Mouse (Mus musculus) midbrain, postnatal 0 days (tissue): ENCODE data around the gene Tenm4. TPM values are rescaled to one million over a fixed set of nuclear protein-coding genes. Genes with fewer than 3 reads are reported as not detected.

Experiments
- ATAC-seq: fragments of 200-750 bp; cut with Nextera tagmentation; 2 replicates; pipeline ENCODE4 v1.8.0; 2017; ENCODE audit warnings: moderate number of reproducible peaks, mild to moderate bottlenecking, moderate TSS enrichment, moderate library complexity; ENCODE audit not compliant: low FRiP score
- DNase-seq: peaks from one replicate; pipeline ENCODE4 v3.0.0-alpha.2; 2015; ENCODE audit warnings: low spot score
- H3K27ac ChIP-seq: fragments of 300-500 bp; sonication (generic); 2 replicates; pipeline ENCODE4 v1.5.1; 2014; ENCODE audit warnings: low read depth, mild to moderate bottlenecking, low read length, mixed read lengths
- H3K27me3 ChIP-seq: fragments of 300-500 bp; sonication (generic); 2 replicates; pipeline ENCODE4 v1.6.1; 2014; ENCODE audit warnings: low read length, control low read depth, mixed read lengths; ENCODE audit not compliant: insufficient read depth
- H3K36me3 ChIP-seq: fragments of 300-500 bp; sonication (generic); 2 replicates; pipeline ENCODE4 v1.6.1; 2014; ENCODE audit warnings: low read length, control low read depth, mixed read lengths; ENCODE audit not compliant: insufficient read depth
- H3K4me1 ChIP-seq: fragments of 300-500 bp; sonication (generic); 2 replicates; pipeline ENCODE4 v1.6.1; 2014; ENCODE audit warnings: mild to moderate bottlenecking, control low read depth, antibody characterized with exemption, low read length, mixed read lengths; ENCODE audit not compliant: insufficient read depth
- H3K4me2 ChIP-seq: fragments of 300-500 bp; sonication (generic); 2 replicates; pipeline ENCODE4 v1.6.1; 2014; ENCODE audit warnings: low read depth, mild to moderate bottlenecking, low read length, mixed read lengths; ENCODE audit not compliant: poor library complexity, severe bottlenecking
- H3K4me3 ChIP-seq: fragments of 300-500 bp; sonication (generic); 2 replicates; pipeline ENCODE4 v1.5.1; 2014; ENCODE audit warnings: low read depth, mild to moderate bottlenecking, low read length, moderate library complexity
- H3K9ac ChIP-seq: fragments of 300-500 bp; sonication (generic); replicated peaks from 2 replicates; pipeline ENCODE4 v1.6.1; 2014; ENCODE audit warnings: mild to moderate bottlenecking, low read length, moderate library complexity, mixed read lengths; ENCODE audit not compliant: poor library complexity, severe bottlenecking
- H3K9me3 ChIP-seq: fragments of 300-500 bp; sonication (generic); 2 replicates; pipeline ENCODE4 v1.6.1; 2016; ENCODE audit warnings: low read length, control low read depth
- CTCF ChIP-seq: IDR thresholded peaks from 2 replicates; pipeline ENCODE4 v1.5.1; 2016; ENCODE audit warnings: antibody characterized with exemption, mild to moderate bottlenecking
- WGBS: fragments of 180-500 bp; shearing (Covaris S2); extraction: QIAGEN DNeasy Blood & Tissue Kit; methylation state at CpG from one replicate; pipeline ENCODE4 v1.1.7; 2014; 5-methylcytosine and 5-hydroxymethylcytosine counted together
- polyA plus RNA-seq: library from polyadenylated mRNA; unstranded; fragments of >200 nt; fragmentation: Nextera tagmentation; extraction: Ambion mirVana; gene quantifications from 2 replicates; pipeline ENCODE4 v1.2.1, GENCODE M21; 2015
- total RNA-seq: library from RNA; depleted of rRNA; stranded (reverse); fragments of >200 nt; gene quantifications from 2 replicates; pipeline ENCODE4 v1.2.3, GENCODE M21; 2014

Gene Tenm4
- total and polyA plus RNA-seq, 2 experiments from 2014 or later = 35.9 to 56.0 TPM

DNA sequence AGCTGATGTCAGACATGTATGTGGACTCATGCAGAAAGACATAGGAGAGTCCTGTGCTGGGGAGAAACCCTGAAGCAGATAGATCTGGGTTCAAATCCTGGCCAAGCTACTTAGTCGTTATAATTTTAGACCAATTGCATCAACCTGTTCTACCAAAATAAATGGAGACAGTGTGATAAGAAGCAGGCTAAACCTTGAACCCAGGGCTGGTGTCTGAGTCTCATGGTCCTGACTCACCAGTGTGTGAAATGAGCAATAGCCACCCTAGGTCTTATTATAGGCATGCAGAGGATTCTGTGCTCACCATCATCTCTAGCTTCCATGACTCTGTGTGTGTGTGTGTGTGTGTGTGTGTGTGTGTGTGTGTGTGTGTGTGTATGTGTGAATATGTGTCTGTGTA is 609.5 kb downstream of the Tenm4 start:
- Histone ChIP-seq H3K9me3 (no peaks in the 10 kb centered on the region), H3K9ac (no peak overlapping the region), H3K4me3 (no peak overlapping the region), H3K27me3 (no peaks in the 10 kb centered on the region), H3K27ac (no peak overlapping the region), H3K36me3 (0 out of 2 replicates have a peak, but pooled peaks cover 3% of the 10 kb centered on the region), H3K4me1 (no peaks in the 10 kb centered on the region), H3K4me2 (no peak overlapping the region)
- no peak for DNase-seq
- ATAC-seq = no peak
- no peak for TF ChIP-seq CTCF
- 93% methylated on average over 1 of the region's 1 CpGs for WGBS

GRCm38 (mm10) chr7:96781068-96781467 is 610.0 kb downstream of the Tenm4 start:
- no peak overlapping the region for H3K4me2 ChIP-seq
- no peak overlapping the region for H3K9ac ChIP-seq
- H3K36me3 ChIP-seq = 0 out of 2 replicates have a peak, but pooled peaks cover 3% of the 10 kb centered on the region
- H3K27ac ChIP-seq = no peak overlapping the region
- ATAC-seq (no peak), DNase-seq (no peak)
- no peak overlapping the region for H3K4me3 ChIP-seq
- TF ChIP-seq CTCF = no peak
- no peaks in the 10 kb centered on the region for H3K9me3 ChIP-seq
- no peaks in the 10 kb centered on the region for H3K27me3 ChIP-seq
- no peaks in the 10 kb centered on the region for H3K4me1 ChIP-seq
- WGBS = 80% methylated on average over 6 of the region's 6 CpGs

DNA sequence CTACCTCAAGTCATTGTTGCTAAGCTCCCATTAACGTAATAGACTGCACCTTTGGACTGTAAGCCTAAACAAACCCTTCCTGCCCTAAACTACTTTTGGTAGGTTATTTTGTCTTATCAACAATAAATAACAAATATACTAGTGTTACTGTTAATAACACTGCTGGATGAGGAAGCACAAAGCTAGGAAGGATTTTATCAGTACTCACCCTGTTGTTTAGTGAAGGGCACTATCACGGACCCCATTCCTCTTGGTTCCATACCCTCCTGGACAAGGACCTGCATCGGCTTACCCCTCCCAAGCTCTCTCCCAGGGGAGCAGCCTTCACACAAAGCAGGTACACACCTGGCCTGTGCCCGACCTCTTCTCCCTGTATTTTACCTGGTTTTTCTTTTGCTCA is 611.6 kb downstream of the Tenm4 start:
- H3K4me2 ChIP-seq = no peak overlapping the region
- no peak overlapping the region for H3K27ac ChIP-seq
- TF ChIP-seq CTCF = no peak
- H3K36me3 ChIP-seq = 0 out of 2 replicates have a peak, but pooled peaks cover 3% of the 10 kb centered on the region
- H3K4me1 ChIP-seq = 0 out of 2 replicates have a peak, but pooled peaks cover 3% of the 10 kb centered on the region
- DNase-seq (no peak), ATAC-seq (no peak)
- no peaks in the 10 kb centered on the region for H3K27me3 ChIP-seq
- no peak overlapping the region for H3K9ac ChIP-seq
- no peaks in the 10 kb centered on the region for H3K9me3 ChIP-seq
- WGBS = 97% methylated on average over 4 of the region's 4 CpGs
- H3K4me3 ChIP-seq = no peak overlapping the region

- Histone ChIP-seq H3K27me3 (no peaks in the 10 kb centered on the region), H3K9ac (no peak overlapping the region), H3K27ac (0 out of 2 replicates have a peak overlapping the region, but pooled peaks have one; percentile 47), H3K36me3 (0 out of 2 replicates have a peak, but pooled peaks cover 3% of the 10 kb centered on the region), H3K9me3 (no peaks in the 10 kb centered on the region), H3K4me3 (no peak overlapping the region), H3K4me1 (0 out of 2 replicates have a peak, but pooled peaks cover 3% of the 10 kb centered on the region), H3K4me2 (no peak overlapping the region)
- WGBS = 31% methylated on average over 9 of the region's 9 CpGs
- no peak for ATAC-seq
- peak; percentile 36 for DNase-seq
- TF ChIP-seq CTCF = no peak
These were observed 614.8 kb downstream of the Tenm4 start for GRCm38 (mm10) chr7:96785808-96786207.

DNA sequence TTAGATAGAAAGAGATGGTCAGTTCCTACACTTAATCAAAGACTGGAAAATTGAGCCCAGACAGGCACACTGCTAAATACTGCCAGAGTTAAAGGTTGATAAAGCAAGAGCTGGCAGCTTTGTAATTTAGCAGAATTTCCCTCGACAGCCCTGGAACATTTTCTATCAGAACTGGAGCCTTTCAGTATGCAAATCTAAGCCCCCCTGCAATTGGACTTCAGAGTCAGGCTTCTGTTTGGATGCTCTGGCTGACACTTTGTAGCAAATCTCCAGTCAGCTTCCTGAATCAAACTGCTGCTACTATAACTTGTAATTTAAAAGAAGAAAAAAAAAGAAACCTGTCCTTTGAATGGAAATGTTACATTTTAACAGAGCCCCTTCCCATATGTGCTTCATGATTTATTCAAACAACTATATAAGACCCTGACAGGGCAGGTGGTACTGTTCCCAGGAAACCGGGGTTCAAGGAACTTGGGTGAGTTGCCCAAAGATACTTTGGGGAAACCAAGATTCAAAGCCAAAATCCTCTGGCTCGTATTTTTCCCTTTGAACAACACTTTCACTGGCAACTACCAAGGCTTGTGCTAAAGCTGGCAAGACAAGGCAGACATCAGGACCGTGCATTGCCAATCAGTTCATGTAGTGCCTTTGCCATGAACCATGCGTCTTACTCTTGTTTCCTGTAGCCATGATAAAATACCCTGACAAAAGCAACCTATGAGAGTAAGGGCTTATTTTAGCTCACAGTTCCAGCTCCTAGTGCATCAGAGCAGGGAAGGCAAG is 615.4 kb downstream of the Tenm4 start:
- no peaks in the 10 kb centered on the region for H3K9me3 ChIP-seq
- no peak overlapping the region for H3K9ac ChIP-seq
- 60% methylated on average over 5 of the region's 5 CpGs for WGBS
- H3K27ac ChIP-seq = 0 out of 2 replicates have a peak overlapping the region, but pooled peaks have one; percentile 47
- no peak for TF ChIP-seq CTCF
- no peaks in the 10 kb centered on the region for H3K27me3 ChIP-seq
- ATAC-seq (no peak), DNase-seq (peak; percentile 34)
- no peak overlapping the region for H3K4me2 ChIP-seq
- 0 out of 2 replicates have a peak, but pooled peaks cover 3% of the 10 kb centered on the region for H3K4me1 ChIP-seq
- 0 out of 2 replicates have a peak, but pooled peaks cover 3% of the 10 kb centered on the region for H3K36me3 ChIP-seq
- H3K4me3 ChIP-seq = no peak overlapping the region

- no peaks in the 10 kb centered on the region for H3K9me3 ChIP-seq
- DNase-seq = no peak
- H3K4me2 ChIP-seq = no peak overlapping the region
- H3K4me3 ChIP-seq = no peak overlapping the region
- ATAC-seq = no peak
- H3K9ac ChIP-seq = no peak overlapping the region
- no peaks in the 10 kb centered on the region for H3K27me3 ChIP-seq
- TF ChIP-seq CTCF = no peak
- 83% methylated on average over 4 of the region's 4 CpGs for WGBS
- H3K36me3 ChIP-seq = no peaks in the 10 kb centered on the region
- H3K4me1 ChIP-seq = 0 out of 2 replicates have a peak, but pooled peaks cover 3% of the 10 kb centered on the region
- no peak overlapping the region for H3K27ac ChIP-seq
These were observed 617.1 kb downstream of the Tenm4 start for GRCm38 (mm10) chr7:96788135-96788534.
